Mouse (Mus musculus): ENCODE measurements around the gene BC048562.

DNA sequence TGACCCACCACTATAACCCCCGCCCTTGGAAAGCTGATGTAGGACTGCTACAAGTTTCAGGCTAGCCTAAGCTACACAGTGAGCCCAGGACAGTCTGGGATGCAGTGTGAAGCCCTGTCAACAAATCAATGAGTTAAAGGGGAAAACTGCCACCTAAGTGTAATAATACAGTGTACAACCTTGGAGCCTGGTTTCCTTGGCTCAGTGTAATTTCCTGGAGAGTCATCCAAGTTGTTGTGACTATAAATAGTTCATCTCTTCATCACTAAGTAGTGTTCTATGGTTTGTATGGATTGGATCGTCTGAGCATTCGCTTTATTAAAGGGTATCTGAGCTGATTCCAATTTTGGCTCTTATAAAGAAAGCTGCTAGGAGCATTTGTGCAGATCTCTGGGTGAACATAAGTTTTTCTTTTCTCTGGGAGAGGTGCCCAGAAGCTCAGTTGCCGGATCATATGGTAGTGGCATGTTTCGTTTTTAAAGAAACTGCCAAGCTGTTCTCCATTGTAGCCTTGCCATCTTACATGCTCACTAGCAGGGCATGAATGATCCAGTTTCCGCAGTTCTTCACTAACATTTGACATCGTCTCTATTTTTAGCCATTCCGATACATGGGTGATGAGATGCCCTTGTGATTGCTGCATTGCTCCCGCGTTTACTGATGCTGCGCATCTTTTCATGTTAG lies 5.1 kb downstream of the BC048562 start:
- TF ChIP-seq EP300 (IDR thresholded peaks at IDR 0.05; ENCODE audit: insufficient read depth, low read depth, low read length): no peak
- no peak for TF ChIP-seq CTCF (IDR thresholded peaks at IDR 0.05)
